Mouse (Mus musculus) left cerebral cortex, postnatal 4 days (tissue): ENCODE results near the gene Tsc22d1. TPM values are rescaled to one million over a fixed set of nuclear protein-coding genes. Genes with fewer than 3 reads are reported as not detected.

Experiments
- DNase-seq: peaks from one replicate; pipeline ENCODE4 v3.0.0-alpha.2; 2022
- intact Hi-C: fragments of 180-260 bp; cut with DNase I; formaldehyde crosslinking; loops from one replicate; pipeline ENCODE4 v1.15.1; 2025
- total RNA-seq, 2 experiments: library from RNA; stranded (reverse); gene quantifications; 2 replicates each; pipeline ENCODE4 v1.2.3; 2021

Gene Tsc22d1
- total RNA-seq, 2 experiments from 2014 or later, result 619 to 641 TPM

DNA sequence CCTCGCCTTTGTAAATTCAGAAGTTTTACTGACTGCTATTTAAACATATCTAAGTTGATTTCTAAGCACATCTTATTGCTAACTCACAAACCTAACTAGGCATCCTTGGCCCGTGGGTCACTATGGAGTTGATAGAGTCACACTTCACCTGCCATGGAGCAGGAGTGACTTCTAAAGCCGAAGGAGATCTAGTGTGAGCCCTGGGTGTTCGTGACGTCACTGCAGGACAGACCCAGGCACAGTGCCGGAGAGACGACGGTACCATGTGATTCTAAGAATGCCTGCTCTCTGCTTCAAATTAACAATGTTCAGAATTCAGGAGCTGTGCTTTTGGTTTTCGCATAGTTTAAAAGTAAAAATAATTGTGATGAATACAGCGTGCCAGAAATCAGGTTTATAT is 93.9 kb downstream of the Tsc22d1 start:
- intact Hi-C loops, result loop anchor here (5.0 to 10.0 kb wide), 4 partner anchors 49 to 266 kb away; partner anchors contain the start of gene Serp2
- no peak for DNase-seq

DNA sequence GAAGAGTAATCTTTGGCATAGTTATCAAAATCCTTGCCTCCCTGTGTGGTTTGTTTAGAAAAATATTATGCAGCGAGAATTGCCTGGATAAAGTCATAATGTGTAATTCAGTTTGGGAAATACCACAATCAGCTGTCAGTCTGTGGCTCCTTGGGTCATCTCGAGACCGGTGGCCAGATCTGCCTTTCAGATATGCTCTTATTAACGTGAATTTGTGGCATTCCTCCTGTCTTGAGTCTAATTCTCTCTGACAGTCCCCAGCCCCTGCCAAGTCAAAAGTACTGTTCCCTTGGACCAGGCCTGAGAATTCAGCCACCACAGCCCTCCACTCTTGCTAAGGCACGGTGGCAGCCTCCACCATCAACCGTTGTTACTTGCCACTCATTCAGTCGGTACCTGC is 97.2 kb downstream of the Tsc22d1 start:
- peak; percentile 57 for DNase-seq
- intact Hi-C loops, result no loop called here

DNA sequence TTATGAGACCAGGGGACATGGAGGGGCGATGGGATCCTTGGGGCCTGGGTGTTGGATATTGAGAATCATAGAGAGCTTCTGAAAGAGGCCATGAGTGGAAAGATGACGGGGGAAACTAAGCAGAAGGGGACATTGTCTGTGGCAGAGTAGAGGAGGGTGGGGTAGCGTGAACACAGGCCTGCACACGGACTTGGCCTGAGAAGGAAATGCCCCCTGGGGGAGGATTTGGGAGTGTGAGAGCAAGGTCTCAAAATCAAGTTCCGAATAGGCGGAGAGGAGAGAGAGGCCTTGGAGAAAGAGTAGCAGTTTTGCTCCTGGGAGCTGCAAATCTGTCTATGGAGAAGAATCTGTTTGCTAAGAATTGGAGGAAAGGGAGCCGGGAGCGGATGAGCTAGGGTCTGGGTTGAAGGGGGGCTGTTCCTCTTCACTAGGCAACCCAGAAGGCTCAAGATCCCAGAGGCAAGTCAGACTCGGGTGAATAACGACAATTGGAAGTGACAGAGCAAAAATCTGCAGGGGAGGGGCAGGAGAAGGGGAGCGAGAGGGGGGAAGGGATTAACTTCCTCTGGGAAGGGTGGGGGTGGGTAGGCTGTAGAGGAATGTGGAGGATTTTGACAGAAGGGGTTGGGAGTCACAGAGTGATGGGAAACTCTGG is 98.8 kb downstream of the Tsc22d1 start:
- DNase-seq, result peak; percentile 52

DNA sequence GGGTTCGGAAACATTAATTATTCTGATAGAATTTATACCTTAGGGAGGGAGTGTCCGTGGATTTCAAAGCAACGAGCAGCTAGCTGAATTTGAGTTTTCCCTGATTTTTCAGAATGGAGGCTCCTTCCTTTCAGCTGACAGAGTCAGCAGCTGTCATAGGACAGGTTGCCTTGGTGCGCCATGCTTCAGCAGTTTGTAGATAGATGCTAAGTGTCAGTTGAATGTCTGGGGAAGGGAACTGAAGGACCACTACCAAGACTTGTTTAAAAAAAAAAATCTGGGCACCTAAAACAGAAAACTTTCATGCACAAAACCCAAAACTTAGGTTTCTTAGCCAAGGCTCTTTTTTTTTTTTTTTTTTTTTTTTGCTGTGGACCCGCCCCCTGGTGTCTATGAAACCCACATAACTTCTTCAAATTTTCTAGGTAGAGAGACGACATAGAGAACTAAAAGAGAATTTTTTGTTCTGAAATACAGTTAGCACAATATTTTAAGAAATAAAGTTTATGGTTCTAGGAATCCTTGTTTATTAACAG is 99.4 kb downstream of the Tsc22d1 start:
- DNase-seq, result no peak
- intact Hi-C loops, result no loop called here

More for the DNA sequence above, 98.8 kb downstream of the Tsc22d1 start:
- intact Hi-C loops, result no loop called here

DNA sequence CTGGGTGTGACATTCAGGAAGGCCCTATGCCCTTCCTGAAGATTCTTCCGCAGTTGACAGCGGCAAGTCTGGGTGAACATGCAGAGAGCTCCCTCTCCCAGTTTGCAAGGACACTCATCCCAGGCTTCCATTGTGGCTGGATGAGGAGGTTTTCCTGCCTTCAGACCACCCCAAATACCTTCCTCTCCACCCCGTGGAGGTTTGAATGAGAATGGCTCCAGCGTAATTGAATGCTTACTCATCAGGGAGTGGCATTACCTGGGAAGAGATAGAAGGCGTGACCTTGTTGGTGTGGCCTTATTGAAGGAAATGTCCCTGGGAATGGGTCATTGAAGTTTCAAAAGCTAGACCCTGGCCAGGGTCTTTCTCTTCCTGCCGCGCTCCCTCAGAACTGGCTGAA is 100.9 kb downstream of the Tsc22d1 start:
- intact Hi-C loops, result no loop called here
- DNase-seq, result no peak

DNA sequence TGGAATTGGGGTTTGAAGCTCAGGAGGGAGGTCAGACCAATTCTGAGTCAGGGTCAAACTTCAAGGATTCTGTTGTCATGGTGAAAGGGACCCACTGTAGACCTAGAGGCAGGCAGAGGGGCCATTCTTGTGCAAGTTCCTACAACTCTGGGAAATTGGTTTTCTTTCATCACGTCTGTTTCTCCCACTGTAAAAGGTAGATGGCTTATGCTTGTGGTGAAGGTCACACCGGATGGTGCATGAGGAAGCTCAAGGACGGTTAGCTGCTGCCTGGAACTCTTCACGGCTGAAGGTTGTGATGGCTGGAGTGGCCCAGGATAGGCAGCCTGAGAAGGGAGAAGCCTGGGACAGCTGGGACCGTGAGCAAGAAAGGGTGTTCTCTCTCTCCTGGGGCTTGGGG is 103.5 kb downstream of the Tsc22d1 start:
- intact Hi-C loops, result no loop called here
- DNase-seq, result no peak

DNA sequence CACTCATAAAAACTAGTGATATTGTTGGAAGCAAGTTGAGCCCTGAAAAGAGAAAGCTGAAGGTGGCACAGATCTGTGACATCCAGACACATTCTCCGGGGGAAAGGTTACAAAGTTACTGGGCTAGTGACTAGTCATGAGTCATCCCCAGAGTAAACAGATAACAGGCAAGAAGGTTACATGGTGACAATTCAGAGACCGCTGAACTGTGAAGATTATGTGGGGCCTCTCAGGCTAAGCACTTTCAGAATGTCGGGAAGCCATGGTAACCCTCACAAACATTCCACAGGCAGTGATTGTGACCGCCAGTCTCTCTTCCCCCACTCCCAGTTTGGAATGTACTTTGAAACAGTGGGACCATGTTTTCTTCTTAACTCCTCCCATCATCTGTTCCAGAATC is 105.8 kb downstream of the Tsc22d1 start:
- intact Hi-C loops, result no loop called here
- DNase-seq, result no peak

DNA sequence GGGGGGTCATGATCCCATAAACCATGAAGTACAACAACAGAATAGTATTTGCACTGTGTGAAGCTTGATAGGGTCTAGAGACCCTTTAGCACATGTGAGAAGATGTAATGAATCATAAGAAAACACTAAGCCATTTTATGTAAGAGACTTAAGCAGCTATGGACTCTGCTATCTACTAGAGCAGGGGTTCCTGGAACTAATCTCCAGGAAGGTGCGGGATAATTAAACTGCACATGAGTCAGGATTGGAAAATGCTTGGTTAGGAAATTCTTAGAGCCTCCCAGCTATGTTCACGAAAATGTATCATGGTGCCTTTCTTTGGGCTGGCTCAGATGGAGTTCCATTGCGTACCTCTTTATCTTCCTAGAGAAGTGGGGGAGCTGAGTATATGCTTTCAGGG is 106.5 kb downstream of the Tsc22d1 start:
- no peak for DNase-seq
- intact Hi-C loops, result no loop called here

DNA sequence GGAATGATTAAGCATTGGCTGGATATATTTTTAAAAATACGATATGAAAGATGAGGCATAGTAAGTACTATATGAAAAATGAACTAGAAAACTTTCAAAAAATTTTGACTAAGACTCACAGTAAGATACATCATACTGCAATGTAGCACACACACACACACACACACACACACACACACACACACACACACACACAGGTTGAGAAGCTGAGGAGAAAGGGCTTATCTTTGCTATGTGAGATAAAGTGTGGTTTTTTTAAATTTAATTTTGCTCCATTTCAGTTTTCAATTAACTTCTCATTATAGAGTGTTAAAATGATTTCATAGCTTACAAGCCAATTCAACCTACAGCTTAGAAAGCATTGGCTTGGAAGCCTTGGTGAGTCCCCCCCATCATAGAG is 108.6 kb downstream of the Tsc22d1 start:
- intact Hi-C loops, result no loop called here
- DNase-seq, result no peak

DNA sequence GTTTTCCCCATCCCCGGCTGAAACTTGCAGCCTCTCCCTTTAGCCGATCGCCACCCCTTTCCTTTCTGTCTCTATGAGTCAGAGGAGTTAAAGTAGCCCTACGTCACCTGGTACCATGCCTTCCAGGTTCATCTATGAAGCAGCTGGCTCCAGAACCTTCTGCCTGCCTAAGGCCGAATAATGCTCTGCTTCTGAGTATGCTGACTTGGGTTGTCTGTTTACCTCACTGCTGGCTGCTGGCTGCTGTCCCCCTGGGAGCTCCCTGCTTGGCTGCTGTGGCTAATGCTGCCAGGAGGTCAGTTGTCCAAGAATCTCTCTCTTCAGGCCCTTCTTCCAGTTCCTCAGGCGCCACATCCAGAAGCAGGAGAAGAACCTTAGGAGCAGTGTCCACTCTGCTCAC is 111.7 kb downstream of the Tsc22d1 start:
- DNase-seq, result no peak
- intact Hi-C loops, result no loop called here

DNA sequence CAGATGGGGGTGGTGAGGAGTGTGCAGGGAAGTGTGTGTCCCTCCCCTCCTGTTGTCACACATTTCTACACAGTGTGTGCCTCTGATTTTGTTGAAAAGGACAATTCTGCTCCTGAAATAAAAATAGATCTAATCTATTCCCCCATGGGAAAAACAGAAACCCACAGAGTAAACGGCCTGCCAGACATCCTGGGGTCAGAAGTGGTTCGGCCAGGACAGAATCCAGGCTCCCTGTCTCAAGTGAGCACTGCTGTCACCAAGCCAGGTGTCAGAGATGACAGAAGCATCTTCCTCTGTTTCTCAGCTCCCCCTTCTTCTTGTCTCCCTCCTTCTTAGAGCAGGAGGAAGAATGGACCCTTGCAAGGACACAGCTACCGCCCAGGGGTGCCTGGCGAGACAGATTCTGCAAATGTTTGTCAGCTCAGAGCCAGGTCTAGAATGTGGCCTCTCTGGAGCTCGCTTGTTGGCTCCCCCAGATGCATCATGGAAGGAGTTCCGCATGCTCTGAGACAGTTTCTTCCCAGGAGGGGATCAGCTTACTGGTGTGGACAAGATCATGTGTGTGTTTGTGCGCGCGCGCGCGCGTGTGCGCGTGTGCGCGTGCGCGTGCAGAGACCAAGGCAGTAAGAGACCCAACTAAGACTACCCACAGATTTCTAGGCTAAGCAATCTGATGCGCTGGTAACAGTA is 112.4 kb downstream of the Tsc22d1 start:
- intact Hi-C loops, result no loop called here
- peak; percentile 39 for DNase-seq

DNA sequence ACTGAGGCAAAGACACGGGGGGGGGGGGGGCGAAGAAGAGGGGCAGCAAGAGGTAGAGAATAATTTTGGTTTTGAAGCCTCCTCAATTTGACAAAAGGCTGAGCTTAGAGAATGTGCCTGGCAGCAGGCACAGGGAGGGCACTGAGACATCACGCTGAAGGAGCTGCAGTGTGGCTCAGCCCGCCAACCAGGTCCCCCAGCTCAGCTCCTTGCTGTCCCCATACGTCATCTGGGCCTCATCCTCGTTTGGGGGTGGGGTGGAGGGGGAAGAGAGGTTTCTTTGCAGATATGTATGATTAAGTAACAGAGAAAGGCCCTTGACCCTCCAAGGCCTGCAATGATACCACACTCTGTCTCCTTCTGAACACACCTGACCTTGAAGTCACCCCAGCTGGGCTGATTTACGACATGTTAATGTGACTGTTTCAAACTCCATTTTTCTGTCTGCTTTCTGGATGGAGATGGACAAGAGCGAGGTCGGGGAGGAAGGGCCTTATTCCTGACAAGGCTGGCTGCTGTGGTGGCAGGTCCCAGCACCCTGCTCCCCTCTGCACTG is 113.1 kb downstream of the Tsc22d1 start:
- DNase-seq, result no peak
- intact Hi-C loops, result no loop called here

DNA sequence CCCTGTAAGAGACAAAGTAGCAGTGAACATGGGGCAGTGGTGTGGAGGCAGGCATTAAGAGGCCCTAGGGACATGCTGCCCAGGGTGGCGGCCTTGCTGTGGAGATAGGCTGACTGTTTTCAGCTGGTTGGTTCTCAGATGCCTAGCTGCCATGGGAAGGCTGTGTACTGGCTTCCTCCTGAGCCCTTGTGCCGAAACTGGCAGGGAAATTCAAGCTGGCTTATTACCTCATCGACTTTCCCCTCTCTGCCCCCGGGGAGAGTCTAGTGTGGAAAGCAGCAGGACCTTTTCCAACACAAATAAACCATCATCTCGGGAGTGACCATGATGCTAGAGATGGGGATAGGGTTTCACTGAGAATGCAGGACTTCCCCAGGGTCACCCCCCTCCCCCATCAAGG is 113.9 kb downstream of the Tsc22d1 start:
- no peak for DNase-seq
- intact Hi-C loops, result no loop called here

DNA sequence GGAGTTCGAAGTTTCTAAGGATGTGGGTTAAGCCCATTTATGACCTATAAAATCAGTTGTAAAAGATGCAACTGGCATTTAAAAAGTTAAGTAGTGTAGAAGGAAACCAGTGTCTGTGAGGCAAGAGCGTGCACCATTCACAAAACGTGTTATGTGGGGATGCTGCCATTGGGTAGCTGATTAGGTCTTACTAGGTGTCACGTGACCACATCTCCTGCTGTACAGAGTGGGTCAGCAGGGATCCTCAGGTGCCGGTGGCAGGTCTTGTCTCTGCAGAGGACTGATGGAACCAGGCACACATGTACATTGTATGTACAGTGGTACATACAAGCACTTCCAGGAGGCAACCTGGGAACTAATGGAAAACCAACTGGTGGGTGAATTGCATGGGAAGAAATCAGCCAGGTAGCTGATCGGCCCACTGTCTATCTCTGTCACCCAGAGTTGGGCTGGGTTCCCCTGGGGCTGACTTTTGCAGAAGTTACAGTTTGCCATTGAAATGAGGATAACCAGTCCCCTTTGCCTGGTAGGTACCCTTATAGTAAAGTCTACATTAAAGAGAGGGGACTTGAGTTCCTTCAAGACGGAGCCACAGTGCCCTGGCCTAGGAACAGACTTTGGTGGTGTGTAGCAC is 116.4 kb downstream of the Tsc22d1 start:
- intact Hi-C loops, result no loop called here
- no peak for DNase-seq

DNA sequence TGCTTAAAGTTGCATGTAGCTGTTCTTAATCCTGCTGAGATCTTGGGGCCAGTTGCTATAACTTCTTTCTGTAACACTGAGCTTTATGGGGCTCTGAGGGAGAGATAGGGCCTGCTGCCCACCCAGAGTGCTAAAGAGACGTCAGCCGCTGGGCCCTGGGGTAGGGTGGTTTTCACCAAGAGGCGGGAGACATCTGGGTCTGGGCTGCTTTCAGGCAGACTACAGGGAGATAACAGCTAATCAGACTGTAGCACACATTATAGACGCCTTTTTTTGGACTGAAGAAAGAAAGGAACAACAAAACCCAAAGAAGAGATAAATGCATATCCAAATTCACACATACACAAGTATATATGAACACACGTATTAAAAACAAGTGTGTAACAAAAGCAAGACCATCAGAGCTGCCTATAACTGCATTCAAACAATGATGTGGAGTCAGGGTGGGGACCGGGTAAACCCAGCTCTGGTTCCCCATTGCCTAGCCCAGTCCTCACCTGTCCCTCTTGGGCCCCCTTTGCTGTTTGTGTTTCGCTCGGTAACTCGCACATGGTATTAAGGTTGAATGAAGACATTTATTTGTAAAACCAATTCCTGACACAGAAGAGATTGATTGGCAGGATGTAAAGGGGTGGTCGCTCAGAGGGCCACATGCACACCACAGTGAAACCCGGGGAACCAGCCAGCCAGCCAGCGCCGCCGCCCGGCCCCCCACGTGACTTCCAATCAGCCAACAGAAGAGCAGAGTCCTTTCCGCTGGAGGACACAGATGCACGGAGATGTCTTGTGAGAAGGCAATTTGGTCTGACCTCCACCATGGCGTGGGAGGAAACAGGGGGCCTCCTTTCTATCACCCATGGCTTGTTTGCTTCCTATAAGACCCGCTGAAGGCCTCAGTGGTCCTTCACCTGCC is 117.8 kb downstream of the Tsc22d1 start:
- DNase-seq, result peak; percentile 73
- intact Hi-C loops, result no loop called here

DNA sequence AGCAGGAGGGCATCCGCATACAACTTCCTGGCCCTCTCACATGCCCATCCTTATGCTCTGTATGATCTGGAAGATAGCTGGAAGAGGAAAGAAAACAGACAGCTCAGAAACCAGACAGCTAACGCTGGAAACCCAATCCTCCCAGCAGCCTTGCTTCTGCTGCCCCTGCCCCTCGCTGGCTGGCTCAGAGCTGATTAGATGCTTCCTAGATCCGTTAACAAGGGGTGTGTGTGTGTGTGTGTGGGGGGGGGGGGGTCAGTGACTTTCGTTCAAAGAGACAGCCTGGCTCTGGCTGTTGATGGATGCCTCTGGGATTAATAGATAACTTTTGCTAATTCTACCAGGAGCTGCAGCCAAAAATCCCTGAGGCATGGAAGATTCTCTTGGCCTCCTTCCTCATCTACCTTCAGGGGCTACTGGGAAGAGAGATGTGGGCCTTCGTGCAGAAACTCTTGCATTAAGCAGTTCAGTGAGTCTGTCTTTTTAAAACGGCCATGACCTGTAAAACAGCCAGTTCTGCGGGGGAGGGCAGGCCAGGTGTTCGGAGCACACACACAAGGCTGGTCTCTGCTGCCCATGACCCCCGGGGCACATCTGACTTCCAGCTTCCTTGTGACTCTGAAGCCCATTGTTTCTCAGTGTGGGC is 118.5 kb downstream of the Tsc22d1 start:
- intact Hi-C loops, result no loop called here
- DNase-seq, result peak; percentile 49

DNA sequence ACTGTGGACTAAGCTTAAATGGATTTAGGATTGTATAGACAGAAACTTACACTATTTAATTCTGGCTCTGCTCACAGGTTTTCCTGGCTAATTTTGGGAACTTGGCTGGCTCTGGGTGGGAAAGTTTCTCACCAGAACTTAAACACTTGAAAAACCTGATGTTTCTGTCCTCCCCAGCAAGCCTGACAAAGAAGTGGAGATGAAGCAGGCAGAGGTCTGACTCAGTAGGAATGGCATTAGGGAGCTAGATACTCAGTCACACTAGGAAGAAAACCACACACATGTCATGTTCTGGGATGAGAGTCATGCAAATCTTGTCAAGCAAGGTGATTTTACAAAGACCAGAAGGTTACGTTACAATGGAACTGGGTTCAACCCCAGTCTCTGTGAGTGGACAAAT is 120.3 kb downstream of the Tsc22d1 start:
- no peak for DNase-seq
- intact Hi-C loops, result no loop called here

DNA sequence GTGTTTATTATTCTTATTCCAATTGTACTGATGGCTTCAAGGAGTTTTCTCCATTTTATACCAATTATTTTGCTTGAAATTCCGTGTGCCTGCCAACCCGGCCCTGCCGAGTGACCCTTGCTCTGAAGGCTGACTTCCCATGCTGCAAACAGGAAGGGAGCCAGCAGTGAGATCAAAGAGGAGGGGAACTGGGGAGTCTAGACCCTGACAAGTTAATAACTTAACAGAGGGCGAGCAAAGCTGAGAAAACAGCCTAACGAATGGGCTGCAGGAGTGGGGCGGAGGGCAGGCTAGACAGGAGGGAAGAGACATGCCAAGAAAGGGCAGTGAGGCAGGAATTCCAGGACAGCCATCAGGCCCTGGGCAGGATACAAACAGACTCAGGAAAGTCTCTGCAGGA is 122.2 kb downstream of the Tsc22d1 start:
- intact Hi-C loops, result no loop called here
- DNase-seq, result no peak

DNA sequence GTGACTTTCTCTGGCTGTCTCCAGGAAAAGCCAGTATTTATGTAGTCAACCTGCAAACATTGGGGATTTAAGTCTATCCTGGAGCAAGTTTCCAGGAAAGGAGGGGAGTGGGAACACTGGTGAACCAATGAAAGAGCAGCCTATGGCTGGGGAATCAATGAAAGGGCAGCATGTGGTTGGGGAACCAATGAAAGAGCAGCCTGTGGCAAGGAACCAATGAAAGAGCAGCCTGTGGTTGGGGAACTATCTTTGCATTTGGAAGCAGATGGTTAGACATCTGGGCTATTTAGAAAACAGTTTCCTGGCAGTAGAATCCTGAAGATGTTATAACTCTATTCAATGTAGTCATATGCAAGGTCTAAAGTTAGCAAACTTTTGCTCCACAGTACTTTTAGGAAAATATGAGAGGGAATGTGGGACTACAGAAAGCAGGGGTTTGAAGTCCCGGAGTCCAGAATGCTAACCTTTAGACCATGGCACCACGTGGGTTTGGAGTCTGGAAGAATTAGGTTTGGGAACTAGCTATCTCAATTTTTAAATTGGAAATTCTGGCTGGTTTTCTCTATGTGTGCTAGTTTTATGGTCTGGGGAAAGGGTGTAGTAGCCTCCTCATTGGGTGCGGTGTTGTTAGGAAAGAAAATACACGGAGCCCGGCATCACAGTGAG is 125.4 kb downstream of the Tsc22d1 start:
- no peak for DNase-seq
- intact Hi-C loops, result no loop called here
